Mouse (Mus musculus) ES-E14 (cell line): Measurements from ENCODE around the gene Grm4. TPM values are rescaled to one million over a fixed set of nuclear protein-coding genes. Genes with fewer than 3 reads are reported as not detected.

ENCODE experiments used
- DNase-seq: peaks from one replicate; pipeline ENCODE4 v3.0.0-alpha.2; 2013; ENCODE audit warnings: low read depth, low spot score
- H3K27ac ChIP-seq: 2 replicates; pipeline ENCODE4 v1.5.1; 2012; ENCODE audit warnings: low read depth, mild to moderate bottlenecking, low read length, moderate library complexity, mixed read lengths; ENCODE audit not compliant: poor library complexity, insufficient read depth, severe bottlenecking
- H3K36me3 ChIP-seq: 2 replicates; pipeline ENCODE4 v1.6.1; 2012; ENCODE audit warnings: mild to moderate bottlenecking, low read length, moderate library complexity, mixed read lengths; ENCODE audit not compliant: control insufficient read depth, poor library complexity, insufficient read depth, severe bottlenecking
- H3K4me1 ChIP-seq, 2 experiments: fragments of 150-350 bp in 1 of 2; sonication (generic) in 1 of 2; 2 replicates each; pipeline ENCODE4 v1.6.1; 2012; ENCODE audit warnings: low read length in 2 of 2, mild to moderate bottlenecking in 1 of 2, mixed read lengths in 1 of 2; ENCODE audit not compliant: control insufficient read depth in 2 of 2, insufficient read depth in 2 of 2, poor library complexity in 1 of 2
- H3K4me3 ChIP-seq, 2 experiments: fragments of 150-350 bp in 1 of 2; sonication (generic) in 1 of 2; 2 replicates each; pipeline ENCODE4 v1.5.1; 2012; ENCODE audit warnings: low read length in 2 of 2, low read depth in 1 of 2, mild to moderate bottlenecking in 1 of 2, mixed read lengths in 1 of 2; ENCODE audit not compliant: insufficient read depth in 1 of 2, poor library complexity in 1 of 2, severe bottlenecking in 1 of 2
- H3K9ac ChIP-seq: 2 replicates; pipeline ENCODE4 v1.6.1; 2012; ENCODE audit warnings: low read depth, mild to moderate bottlenecking, low read length, mixed read lengths; ENCODE audit not compliant: poor library complexity, insufficient read depth, severe bottlenecking
- H3K9me3 ChIP-seq: fragments of 150-350 bp; sonication (generic); 2 replicates; pipeline ENCODE4 v1.6.1; 2012; ENCODE audit warnings: low read depth, mild to moderate bottlenecking, low read length; ENCODE audit not compliant: control insufficient read depth, insufficient read depth
- CHD2 ChIP-seq: IDR thresholded peaks from 2 replicates; pipeline ENCODE4 v1.6.1; 2014; ENCODE audit warnings: mild to moderate bottlenecking, low read depth, low read length, inconsistent platforms
- HCFC1 ChIP-seq: IDR thresholded peaks from 2 replicates; pipeline ENCODE4 v1.6.1; 2012; ENCODE audit warnings: low read length, inconsistent platforms, borderline replicate concordance; ENCODE audit not compliant: insufficient read depth
- MAFK ChIP-seq: IDR thresholded peaks from 2 replicates; pipeline ENCODE4 v1.6.1; 2014; ENCODE audit warnings: mild to moderate bottlenecking, low read depth, low read length, inconsistent platforms; ENCODE audit not compliant: insufficient read depth
- ZC3H11A ChIP-seq: IDR thresholded peaks from 2 replicates; pipeline ENCODE4 v1.6.1; 2012; ENCODE audit warnings: low read depth, mild to moderate bottlenecking, inconsistent platforms, low read length, borderline replicate concordance
- ZNF384 ChIP-seq: IDR thresholded peaks from 2 replicates; pipeline ENCODE4 v1.6.1; 2012; ENCODE audit warnings: low read depth, low read length, inconsistent platforms
- in situ Hi-C, 2 experiments: fragments of 600-800 bp; cut with MboI; formaldehyde crosslinking; loops; one replicate each; pipeline ENCODE4 v1.15.1; 2025; ENCODE audit warnings: low sequenced_read_pairs in 2 of 2, inconsistent platforms in 1 of 2; ENCODE audit not compliant: unreplicated experiment in 2 of 2
- total RNA-seq: library from RNA; depleted of rRNA; stranded (reverse); fragments of 300-350 nt; gene quantifications from 2 replicates; pipeline ENCODE4 v1.2.3, GENCODE M21; 2012

Gene Grm4
- total RNA-seq, 1 experiment = 0.49 TPM

GRCm38 (mm10) chr17:27518296-27518695 is 2.9 kb downstream of the Grm4 start:
- H3K9me3 ChIP-seq = no peaks in the 10 kb centered on the region
- H3K27ac ChIP-seq = no peak overlapping the region
- no peak overlapping the region for H3K4me3 ChIP-seq
- peaks cover 2 to 5% of the 10 kb centered on the region in 2 experiments; a peak in 2 of 4 replicates for H3K4me1 ChIP-seq
- no peak for DNase-seq
- in situ Hi-C loops = loop anchor here (10.0 to 25.0 kb wide), 2 partner anchors 303 to 331 kb away; no protein-coding TSS in a partner anchor
- TF ChIP-seq HCFC1 = no peak
- H3K9ac ChIP-seq = no peak overlapping the region
- H3K36me3 ChIP-seq = no peaks in the 10 kb centered on the region

- Histone ChIP-seq H3K9me3 (no peaks in the 10 kb centered on the region), H3K4me3 (no peak overlapping the region), H3K9ac (no peak overlapping the region), H3K27ac (no peak overlapping the region), H3K36me3 (no peaks in the 10 kb centered on the region), H3K4me1 (peaks cover 1 to 9% of the 10 kb centered on the region in 2 experiments; a peak in 1 of 4 replicates)
- DNase-seq = no peak
- TF ChIP-seq CHD2 (no peak), ZC3H11A (no peak), MAFK (no peak), HCFC1 (no peak), ZNF384 (no peak)
- in situ Hi-C loops = loop anchor here (10.0 to 25.0 kb wide), 2 partner anchors 299 to 327 kb away; no protein-coding TSS in a partner anchor
Observed at GRCm38 (mm10) chr17:27513916-27514762, 7.1 kb downstream of the Grm4 start.

GRCm38 (mm10) chr17:27513279-27513915 is 7.8 kb downstream of the Grm4 start:
- Histone ChIP-seq H3K4me1 (peaks cover 0 to 6% of the 10 kb centered on the region in 2 experiments; a peak in 1 of 4 replicates), H3K9me3 (no peaks in the 10 kb centered on the region), H3K36me3 (no peaks in the 10 kb centered on the region), H3K9ac (peak overlapping the region; percentile 55), H3K27ac (no peak overlapping the region), H3K4me3 (peak overlapping the region; percentile 13 to 73; a peak in 3 of 4 replicates)
- in situ Hi-C loops = loop anchor here (10.0 to 25.0 kb wide), 2 partner anchors 299 to 326 kb away; no protein-coding TSS in a partner anchor
- DNase-seq = no peak
- TF ChIP-seq MAFK = no peak
- no peak for TF ChIP-seq HCFC1
- TF ChIP-seq ZC3H11A = no peak
- TF ChIP-seq CHD2 = no peak
- no peak for TF ChIP-seq ZNF384

GRCm38 (mm10) chr17:27512619-27513161 is 8.5 kb downstream of the Grm4 start:
- H3K27ac ChIP-seq = no peak overlapping the region
- TF ChIP-seq ZC3H11A (no peak), HCFC1 (no peak)
- peaks cover 0 to 6% of the 10 kb centered on the region in 2 experiments; a peak in 1 of 4 replicates for H3K4me1 ChIP-seq
- no peaks in the 10 kb centered on the region for H3K9me3 ChIP-seq
- H3K9ac ChIP-seq = peak overlapping the region; percentile 55
- DNase-seq = no peak
- H3K36me3 ChIP-seq = no peaks in the 10 kb centered on the region
- in situ Hi-C loops = loop anchor here (10.0 to 25.0 kb wide), 2 partner anchors 298 to 325 kb away; no protein-coding TSS in a partner anchor
- peak overlapping the region; percentile 34 to 73 for H3K4me3 ChIP-seq
